Mouse (Mus musculus) lung, embryonic 14.5 days (tissue): ENCODE results near the gene Upf1. TPM values are rescaled to one million over a fixed set of nuclear protein-coding genes. Genes with fewer than 3 reads are reported as not detected.

Experiments used
- ATAC-seq: fragments of 200-750 bp; cut with Nextera tagmentation; 2 replicates; pipeline ENCODE4 v1.8.0; 2017; ENCODE audit warnings: mild to moderate bottlenecking, moderate TSS enrichment, moderate library complexity; ENCODE audit not compliant: insufficient read depth
- DNase-seq: peaks from one replicate; pipeline ENCODE4 v3.0.0-alpha.2; 2015
- H3K27ac ChIP-seq: fragments of 300-500 bp; sonication (generic); 2 replicates; pipeline ENCODE4 v1.5.1; 2014; ENCODE audit warnings: low read depth, mild to moderate bottlenecking, moderate library complexity
- H3K27me3 ChIP-seq: fragments of 300-500 bp; sonication (generic); 2 replicates; pipeline ENCODE4 v1.6.1; 2014; ENCODE audit warnings: low read length, control low read depth; ENCODE audit not compliant: insufficient read depth
- H3K36me3 ChIP-seq: fragments of 300-500 bp; sonication (generic); 2 replicates; pipeline ENCODE4 v1.6.1; 2014; ENCODE audit warnings: control low read depth; ENCODE audit not compliant: insufficient read depth
- H3K4me1 ChIP-seq: fragments of 300-500 bp; sonication (generic); 2 replicates; pipeline ENCODE4 v1.6.1; 2014; ENCODE audit warnings: antibody characterized with exemption, control low read depth; ENCODE audit not compliant: insufficient read depth
- H3K4me2 ChIP-seq: fragments of 300-500 bp; sonication (generic); 2 replicates; pipeline ENCODE4 v1.6.1; 2014; ENCODE audit warnings: mild to moderate bottlenecking
- H3K4me3 ChIP-seq: fragments of 300-500 bp; sonication (generic); 2 replicates; pipeline ENCODE4 v1.5.1; 2014; ENCODE audit warnings: low read depth, low read length
- H3K9ac ChIP-seq: fragments of 300-500 bp; sonication (generic); 2 replicates; pipeline ENCODE4 v1.6.1; 2014
- H3K9me3 ChIP-seq: fragments of 300-500 bp; sonication (generic); 2 replicates; pipeline ENCODE4 v1.6.1; 2016; ENCODE audit warnings: low read depth, low read length, control low read depth
- CTCF ChIP-seq: IDR thresholded peaks from 2 replicates; pipeline ENCODE4 v1.5.1; 2016; ENCODE audit warnings: antibody characterized with exemption, low read depth
- WGBS: fragments of 180-500 bp; shearing (Covaris S2); extraction: QIAGEN DNeasy Blood & Tissue Kit; methylation state at CpG from one replicate; pipeline ENCODE4 v1.1.7; 2014; 5-methylcytosine and 5-hydroxymethylcytosine counted together
- polyA plus RNA-seq: library from polyadenylated mRNA; unstranded; fragments of >200 nt; fragmentation: Nextera tagmentation; extraction: Ambion mirVana; gene quantifications from 2 replicates; pipeline ENCODE4 v1.2.1, GENCODE M21; 2014

Gene Upf1
- polyA plus RNA-seq, 1 experiment from 2014 or later, result 27.2 TPM

DNA sequence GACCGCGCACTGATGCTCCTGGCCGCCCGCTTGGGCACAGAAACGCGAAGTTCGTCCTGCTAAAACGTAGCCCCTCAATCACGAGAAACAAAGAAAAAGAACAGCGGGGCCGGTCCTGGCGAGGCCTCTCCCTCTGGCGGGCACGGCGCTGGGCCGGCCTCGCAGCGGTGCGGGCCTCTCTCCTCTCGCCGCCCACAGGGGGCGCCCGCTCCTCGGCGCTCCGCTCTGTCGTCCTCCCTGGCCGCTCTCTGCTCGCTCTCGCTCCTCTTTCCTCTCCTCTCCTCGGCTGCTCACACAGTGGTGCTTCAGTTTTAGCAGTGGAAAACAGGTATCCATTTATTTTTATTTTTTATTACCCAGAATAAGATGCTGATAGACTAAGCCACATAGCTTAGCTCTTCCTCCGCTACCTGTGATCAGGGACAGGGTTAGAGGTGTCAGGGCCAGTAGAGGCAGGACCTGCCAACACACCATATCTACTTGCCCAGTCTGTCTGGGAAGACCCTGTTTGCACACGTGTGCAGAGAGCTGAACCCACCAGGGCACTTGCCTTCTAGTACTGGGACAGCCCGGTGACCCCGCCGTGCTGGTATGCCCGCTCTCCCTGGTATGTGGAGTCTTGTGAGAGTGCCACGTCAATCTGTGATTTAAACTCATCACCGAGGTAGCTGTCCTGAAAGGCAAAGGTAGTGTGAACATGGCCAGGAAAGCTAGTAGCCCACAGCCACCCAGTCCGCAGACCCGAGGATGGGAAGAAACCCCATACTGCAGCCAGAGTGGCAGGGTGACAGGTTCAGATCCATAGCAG, 20.8 kb downstream of the Upf1 start:
- H3K4me1 ChIP-seq, result peaks cover 13% of the 10 kb centered on the region
- peak; percentile 73 for TF ChIP-seq CTCF
- H3K9me3 ChIP-seq, result no peaks in the 10 kb centered on the region
- H3K27me3 ChIP-seq, result no peaks in the 10 kb centered on the region
- H3K27ac ChIP-seq, result no peak overlapping the region
- peaks cover 66% of the 10 kb centered on the region for H3K36me3 ChIP-seq
- 26% methylated on average over 41 of the region's 41 CpGs for WGBS
- no peak overlapping the region for H3K4me3 ChIP-seq
- DNase-seq (peak; percentile 91), ATAC-seq (peak; percentile 70)
- no peak overlapping the region for H3K9ac ChIP-seq
- H3K4me2 ChIP-seq, result no peak overlapping the region

- DNase-seq (no peak), ATAC-seq (no peak)
- Histone ChIP-seq H3K27me3 (no peaks in the 10 kb centered on the region), H3K4me2 (no peak overlapping the region), H3K9me3 (no peaks in the 10 kb centered on the region), H3K36me3 (peaks cover 59% of the 10 kb centered on the region), H3K27ac (no peak overlapping the region), H3K4me3 (no peak overlapping the region), H3K4me1 (peaks cover 13% of the 10 kb centered on the region), H3K9ac (no peak overlapping the region)
- WGBS, result 64% methylated on average over 19 of the region's 19 CpGs
- no peak for TF ChIP-seq CTCF
These were observed 21.6 kb downstream of the Upf1 start for GRCm38 (mm10) chr8:70331526-70331925.

GRCm38 (mm10) chr8:70330741-70331364, 22.2 kb downstream of the Upf1 start:
- Histone ChIP-seq H3K4me1 (peaks cover 13% of the 10 kb centered on the region), H3K9ac (peak overlapping the region; percentile 9; the same call in 1 of the 2 replicates), H3K27me3 (no peaks in the 10 kb centered on the region), H3K4me2 (peak overlapping the region; percentile 50), H3K27ac (no peak overlapping the region), H3K4me3 (peak overlapping the region; percentile 10; the same call in 1 of the 2 replicates), H3K9me3 (no peaks in the 10 kb centered on the region), H3K36me3 (peaks cover 52% of the 10 kb centered on the region)
- 25% methylated on average over 51 of the region's 53 CpGs for WGBS
- ATAC-seq (peak; percentile 88), DNase-seq (peak; percentile 87)
- TF ChIP-seq CTCF, result peak; percentile 78

DNA sequence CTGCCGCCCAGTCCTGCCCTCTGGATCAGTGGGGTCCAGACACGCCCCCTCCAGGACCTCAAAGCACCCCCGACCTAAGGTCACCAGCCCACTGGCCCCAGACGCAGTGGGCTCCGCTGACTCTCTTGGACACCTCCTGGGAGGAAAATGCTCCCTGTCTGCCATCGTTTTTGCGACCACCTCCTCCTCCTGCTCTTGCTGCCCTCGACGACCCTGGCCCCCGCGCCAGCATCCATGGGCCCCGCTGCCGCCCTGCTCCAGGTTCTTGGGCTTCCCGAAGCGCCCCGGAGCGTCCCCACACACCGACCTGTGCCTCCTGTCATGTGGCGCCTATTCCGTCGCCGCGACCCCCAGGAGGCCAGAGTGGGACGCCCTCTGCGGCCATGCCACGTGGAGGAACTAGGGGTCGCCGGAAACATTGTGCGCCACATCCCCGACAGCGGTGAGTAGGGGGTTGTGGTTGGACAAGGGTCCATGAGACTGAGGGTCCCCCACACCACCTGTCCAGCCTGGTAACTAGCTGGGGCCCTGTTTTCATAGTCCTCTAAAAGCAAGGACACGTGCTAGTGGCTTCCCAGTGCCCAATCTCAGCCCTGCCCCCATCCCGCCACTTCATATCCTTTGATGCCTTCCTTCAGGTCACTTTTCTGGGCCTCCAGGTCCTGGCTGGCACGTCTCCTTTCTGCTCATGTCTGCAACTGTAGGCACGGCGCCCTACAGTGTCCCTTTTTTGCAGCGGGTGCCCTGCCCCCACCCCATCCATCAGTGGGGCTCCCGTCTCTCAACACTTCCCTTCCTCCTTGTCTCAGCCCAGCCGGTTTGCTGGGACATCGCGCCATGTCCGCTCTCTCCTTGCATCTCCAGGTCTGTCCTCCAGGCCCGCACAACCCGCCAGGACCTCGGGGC, 23.0 kb downstream of the Upf1 start:
- WGBS, result 7% methylated on average over 45 of the region's 45 CpGs
- Histone ChIP-seq H3K4me1 (peaks cover 13% of the 10 kb centered on the region), H3K4me2 (peak overlapping the region; percentile 50), H3K9me3 (no peaks in the 10 kb centered on the region), H3K27ac (no peak overlapping the region), H3K4me3 (peak overlapping the region; percentile 10), H3K27me3 (no peaks in the 10 kb centered on the region), H3K9ac (peak overlapping the region; percentile 29), H3K36me3 (peaks cover 44% of the 10 kb centered on the region)
- ATAC-seq (peak; percentile 47), DNase-seq (no peak)
- no peak for TF ChIP-seq CTCF

GRCm38 (mm10) chr8:70329124-70329834, 23.8 kb downstream of the Upf1 start, which contains the start of gene Gdf1:
Gene Gdf1 (plus strand): TSS chr8:70329817.
- Histone ChIP-seq H3K9ac (peak within 1 kb of the TSS; percentile 29), H3K4me2 (peak within 1 kb of the TSS; percentile 50), H3K4me1 (peaks cover 13% of the 10 kb centered on the region), H3K9me3 (no peaks in the 10 kb centered on the region), H3K36me3 (peaks cover 36% of the 10 kb centered on the region), H3K27ac (no peak within 1 kb of the TSS), H3K4me3 (peak within 1 kb of the TSS; percentile 10), H3K27me3 (no peaks in the 10 kb centered on the region)
- 28% methylated on average over 14 of the region's 14 CpGs for WGBS
- TF ChIP-seq CTCF, result no peak
- peak; percentile 57 for DNase-seq
- no peak for ATAC-seq

GRCm38 (mm10) chr8:70327512-70327911, 25.6 kb downstream of the Upf1 start:
- WGBS, result 84% methylated on average over 6 of the region's 6 CpGs
- peaks cover 19% of the 10 kb centered on the region for H3K36me3 ChIP-seq

More at GRCm38 (mm10) chr8:70327512-70327911, 25.6 kb downstream of the Upf1 start:
- ATAC-seq (no peak), DNase-seq (no peak)
- H3K4me2 ChIP-seq, result no peak overlapping the region
- H3K4me3 ChIP-seq, result no peak overlapping the region
- H3K4me1 ChIP-seq, result peaks cover 13% of the 10 kb centered on the region
- no peaks in the 10 kb centered on the region for H3K27me3 ChIP-seq
- no peak overlapping the region for H3K9ac ChIP-seq
- H3K9me3 ChIP-seq, result no peaks in the 10 kb centered on the region
- H3K27ac ChIP-seq, result no peak overlapping the region
- no peak for TF ChIP-seq CTCF
